Mouse (Mus musculus) MEL (cell line): ENCODE results near the gene Mrrf. TPM values are rescaled to one million over a fixed set of nuclear protein-coding genes. Genes with fewer than 3 reads are reported as not detected.
A peak's percentile ranks its signal among the peaks of the same experiment; 100 is the strongest.

Source experiments
- DNase-seq: peaks from one replicate; pipeline ENCODE4 v3.0.0; 2011; ENCODE audit warnings: low read depth, low spot score
- H3K27ac ChIP-seq: 2 replicates; pipeline ENCODE4 v1.5.1; 2012; ENCODE audit warnings: low read depth, mild to moderate bottlenecking, control low read depth, low read length, moderate library complexity; ENCODE audit not compliant: control insufficient read depth
- H3K27me3 ChIP-seq, 2 experiments: fragments of 150-350 bp in 1 of 2; sonication (generic) in 1 of 2; 2 replicates each; pipeline ENCODE4 v1.6.1; 2012; ENCODE audit warnings: low read length in 2 of 2, mild to moderate bottlenecking in 2 of 2, improper control_type of control experiment in 1 of 2, moderate library complexity in 1 of 2; ENCODE audit not compliant: insufficient read depth in 2 of 2, control insufficient read depth in 1 of 2
- H3K36me3 ChIP-seq, 2 experiments: 2 replicates each; pipeline ENCODE4 v1.6.1; 2012 to 2014; ENCODE audit warnings: low read length in 2 of 2, improper control_type of control experiment in 1 of 2, inconsistent platforms in 1 of 2, mild to moderate bottlenecking in 1 of 2; ENCODE audit not compliant: insufficient read depth in 2 of 2, control insufficient read depth in 1 of 2
- H3K4me1 ChIP-seq, 2 experiments: fragments of 150-350 bp in 1 of 2; sonication (generic) in 1 of 2; 2 replicates each; pipeline ENCODE4 v1.6.1; 2012; ENCODE audit warnings: low read length in 2 of 2, improper control_type of control experiment in 1 of 2, mild to moderate bottlenecking in 1 of 2; ENCODE audit not compliant: insufficient read depth in 2 of 2, control insufficient read depth in 1 of 2
- H3K4me3 ChIP-seq, 2 experiments: fragments of 150-350 bp in 1 of 2; sonication (generic) in 1 of 2; 2 replicates each; pipeline ENCODE4 v1.5.1; 2012; ENCODE audit warnings: low read depth in 2 of 2, low read length in 2 of 2, mild to moderate bottlenecking in 2 of 2, moderate library complexity in 2 of 2, control low read depth in 1 of 2, improper control_type of control experiment in 1 of 2; ENCODE audit not compliant: control insufficient read depth in 1 of 2, insufficient read depth in 1 of 2
- H3K79me2 ChIP-seq: 2 replicates; pipeline ENCODE4 v1.6.1; 2012; ENCODE audit warnings: mild to moderate bottlenecking, low read length, moderate library complexity; ENCODE audit not compliant: control insufficient read depth, poor library complexity, insufficient read depth
- H3K9ac ChIP-seq: 2 replicates; pipeline ENCODE4 v1.6.1; 2012; ENCODE audit warnings: low read depth, mild to moderate bottlenecking, control low read depth, low read length, moderate library complexity; ENCODE audit not compliant: control insufficient read depth, poor library complexity, severe bottlenecking
- H3K9me3 ChIP-seq: fragments of 150-350 bp; sonication (generic); replicated peaks from 2 replicates; pipeline ENCODE4 v1.6.1; 2012; ENCODE audit warnings: mild to moderate bottlenecking, low read length, improper control_type of control experiment, moderate library complexity; ENCODE audit not compliant: insufficient read depth
- CHD1 ChIP-seq: IDR thresholded peaks from 2 replicates; pipeline ENCODE4 v1.6.1; 2012; ENCODE audit warnings: low read depth, mild to moderate bottlenecking, inconsistent platforms, low read length, improper control_type of control experiment
- E2F4 ChIP-seq: IDR thresholded peaks from 2 replicates; pipeline ENCODE4 v1.6.1; 2011; ENCODE audit warnings: low read depth, low read length, improper control_type of control experiment, borderline replicate concordance
- JUND ChIP-seq: IDR thresholded peaks from 2 replicates; pipeline ENCODE4 v1.6.1; 2011; ENCODE audit warnings: low read depth, mild to moderate bottlenecking, improper control_type of control experiment, low read length
- MAX ChIP-seq: IDR thresholded peaks from 2 replicates; pipeline ENCODE4 v1.6.1; 2011; ENCODE audit warnings: low read length, improper control_type of control experiment
- MAZ ChIP-seq: IDR thresholded peaks from 2 replicates; pipeline ENCODE4 v1.6.1; 2012; ENCODE audit warnings: low read depth, mild to moderate bottlenecking, inconsistent platforms, low read length, improper control_type of control experiment
- MEF2A ChIP-seq: IDR thresholded peaks from 2 replicates; pipeline ENCODE4 v1.6.1; 2014; ENCODE audit warnings: low read depth, mild to moderate bottlenecking, inconsistent platforms, low read length, improper control_type of control experiment; ENCODE audit not compliant: poor library complexity, insufficient replicate concordance, severe bottlenecking; ENCODE audit errors: extremely low read depth
- MXI1 ChIP-seq: IDR thresholded peaks from 2 replicates; pipeline ENCODE4 v1.6.1; 2011; ENCODE audit warnings: mild to moderate bottlenecking, low read depth, low read length, improper control_type of control experiment
- MYC ChIP-seq: IDR thresholded peaks from 2 replicates; pipeline ENCODE4 v1.6.1; 2011; ENCODE audit warnings: low read depth, mild to moderate bottlenecking, low read length, improper control_type of control experiment, moderate library complexity
- NRF1 ChIP-seq: IDR thresholded peaks from 2 replicates; pipeline ENCODE4 v1.6.1; 2014; ENCODE audit warnings: low read depth, mild to moderate bottlenecking, inconsistent platforms, low read length, improper control_type of control experiment, moderate library complexity; ENCODE audit not compliant: poor library complexity, insufficient read depth, severe bottlenecking
- POLR2A ChIP-seq, 2 experiments: IDR thresholded peaks; 2 replicates each; pipeline ENCODE4 v1.6.1; 2011 to 2012; ENCODE audit warnings: low read length in 2 of 2, mild to moderate bottlenecking in 2 of 2, control low read depth in 1 of 2, improper control_type of control experiment in 1 of 2, low read depth in 1 of 2, moderate library complexity in 1 of 2; ENCODE audit not compliant: control insufficient read depth in 1 of 2, insufficient read depth in 1 of 2, poor library complexity in 1 of 2
- POLR2AphosphoS5 ChIP-seq: IDR thresholded peaks from 2 replicates; pipeline ENCODE4 v1.6.1; 2012; ENCODE audit warnings: low read depth, borderline replicate concordance, mild to moderate bottlenecking, inconsistent platforms, low read length, moderate library complexity, mixed read lengths
- RAD21 ChIP-seq: IDR thresholded peaks from 2 replicates; pipeline ENCODE4 v1.6.1; 2011; ENCODE audit warnings: mild to moderate bottlenecking, low read depth, low read length, improper control_type of control experiment
- RCOR1 ChIP-seq: IDR thresholded peaks from 2 replicates; pipeline ENCODE4 v1.6.1; 2012; ENCODE audit warnings: low read depth, mild to moderate bottlenecking, inconsistent platforms, low read length, improper control_type of control experiment
- SMC3 ChIP-seq: IDR thresholded peaks from 2 replicates; pipeline ENCODE4 v1.6.1; 2011; ENCODE audit warnings: low read depth, low read length, improper control_type of control experiment
- TAL1 ChIP-seq: IDR thresholded peaks from 2 replicates; pipeline ENCODE4 v1.6.1; 2012; ENCODE audit warnings: mild to moderate bottlenecking, inconsistent platforms, low read length, moderate library complexity, mixed read lengths
- TCF12 ChIP-seq: IDR thresholded peaks from 2 replicates; pipeline ENCODE4 v1.6.1; 2014; ENCODE audit warnings: low read depth, mild to moderate bottlenecking, inconsistent platforms, low read length, improper control_type of control experiment, moderate library complexity
- USF2 ChIP-seq, 2 experiments: IDR thresholded peaks; 2 replicates each; pipeline ENCODE4 v1.6.1; 2011 to 2012; ENCODE audit warnings: improper control_type of control experiment in 2 of 2, low read length in 2 of 2, borderline replicate concordance in 1 of 2, inconsistent platforms in 1 of 2, low read depth in 1 of 2, mild to moderate bottlenecking in 1 of 2; ENCODE audit not compliant: insufficient read depth in 1 of 2
- ZKSCAN1 ChIP-seq: IDR thresholded peaks from 2 replicates; pipeline ENCODE4 v1.6.1; 2012; ENCODE audit warnings: low read depth, mild to moderate bottlenecking, inconsistent platforms, low read length, improper control_type of control experiment, moderate library complexity
- ZNF384 ChIP-seq: IDR thresholded peaks from 2 replicates; pipeline ENCODE4 v1.6.1; 2012; ENCODE audit warnings: low read depth, mild to moderate bottlenecking, inconsistent platforms, low read length, improper control_type of control experiment
- polyA plus RNA-seq, 2 experiments: library from polyadenylated mRNA; stranded (reverse) in 1 of 2; unstranded in 1 of 2; fragments of >175 nt in 1 of 2; fragments of >200 nt in 1 of 2; gene quantifications; 2 replicates each; pipeline versions ENCODE4 v1.2.1 to v1.2.4; 2012; ENCODE audit warnings: low replicate concordance in 2 of 2, low read depth in 1 of 2; ENCODE audit not compliant: insufficient read length in 2 of 2, insufficient read depth in 1 of 2, missing spikeins in 1 of 2
- total RNA-seq: library from RNA; depleted of rRNA; stranded (reverse); fragments of 300-350 nt; gene quantifications from 2 replicates; pipeline ENCODE4 v1.2.3, GENCODE M21; 2012

The Mrrf gene
- total and polyA plus RNA-seq, 3 experiments = 28.0 to 31.2 TPM; not detected in 1

- H3K79me2 ChIP-seq = no peaks in the 10 kb centered on the region; the same call in 1 of the 2 replicates
- H3K27ac ChIP-seq = no peak overlapping the region
- no peak overlapping the region for H3K4me3 ChIP-seq
- no peak overlapping the region for H3K9ac ChIP-seq
- H3K27me3 ChIP-seq = no peaks in the 10 kb centered on the region
- H3K4me1 ChIP-seq = peaks cover 5 to 41% of the 10 kb centered on the region in 2 experiments
- DNase-seq = no peak
- no peaks in the 10 kb centered on the region for H3K9me3 ChIP-seq
- peaks cover 0 to 14% of the 10 kb centered on the region in 2 experiments; a peak in 2 of 4 replicates for H3K36me3 ChIP-seq
- TF ChIP-seq NRF1 = no peak
- no peak for TF ChIP-seq MXI1
- TF ChIP-seq TCF12 = no peak
- no peak for TF ChIP-seq ZNF384
- no peak for TF ChIP-seq MAZ
- no peak for TF ChIP-seq JUND
- no peak for TF ChIP-seq POLR2AphosphoS5
- TF ChIP-seq TAL1 = no peak
- no peak for TF ChIP-seq RAD21
- no peak for TF ChIP-seq MEF2A
- TF ChIP-seq RCOR1 = no peak
- no peak for TF ChIP-seq ZKSCAN1
- TF ChIP-seq MAX = no peak
- no peak for TF ChIP-seq POLR2A (IDR thresholded peaks at IDR 0.05; ENCODE audit: control insufficient read depth in 1 of 2, insufficient read depth in 1 of 2, low read depth in 1 of 2, low read length in 2 of 2, poor library complexity in 1 of 2)
Observed at GRCm38 (mm10) chr2:36200813-36201212, 64.6 kb downstream of the Mrrf start.

DNA sequence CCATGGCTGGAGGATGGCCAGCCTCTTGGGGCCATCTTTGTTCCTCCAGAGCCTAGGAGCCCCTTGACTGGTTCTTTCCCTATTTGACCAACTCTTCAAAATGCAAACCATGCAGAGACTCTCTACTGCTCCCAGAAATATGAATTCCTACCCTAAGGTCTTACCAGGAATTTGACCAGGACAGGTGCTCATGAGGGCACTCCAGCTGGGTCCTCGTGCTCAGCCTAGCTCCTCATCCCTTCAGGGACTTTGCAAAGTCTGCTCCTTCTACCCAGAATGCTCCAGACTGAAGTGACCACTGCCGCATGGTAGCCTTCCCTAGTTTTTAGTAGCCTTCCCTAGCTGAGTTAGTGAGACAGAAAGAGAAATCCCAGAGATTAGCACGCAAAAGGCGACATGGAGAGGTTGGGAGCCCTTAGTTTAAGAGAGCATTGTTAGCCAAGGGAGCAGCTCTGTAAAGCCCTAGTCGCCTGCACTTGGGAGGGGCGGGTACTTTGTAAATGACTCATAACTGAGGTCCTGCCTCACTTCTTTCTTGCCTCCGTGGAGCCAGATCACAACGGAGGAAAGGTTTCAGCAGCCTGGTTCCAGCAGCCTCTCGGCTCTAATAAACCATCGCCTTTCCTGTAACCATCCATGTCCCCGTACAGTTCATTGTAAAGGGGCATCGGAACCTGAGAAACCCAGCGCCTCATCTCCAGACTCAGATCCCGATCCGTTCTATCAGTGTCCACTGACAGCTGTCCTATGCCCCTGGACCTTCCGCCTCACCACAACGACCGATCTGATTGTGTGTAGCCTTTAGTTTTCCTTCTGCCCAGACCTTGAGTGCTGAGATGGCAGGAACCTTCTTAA is 65.8 kb downstream of the Mrrf start:
- Histone ChIP-seq H3K79me2 (no peaks in the 10 kb centered on the region; the same call in 1 of the 2 replicates), H3K27me3 (no peaks in the 10 kb centered on the region), H3K36me3 (peaks cover 0 to 14% of the 10 kb centered on the region in 2 experiments; a peak in 2 of 4 replicates), H3K9me3 (no peaks in the 10 kb centered on the region), H3K9ac (no peak overlapping the region), H3K4me3 (no peak overlapping the region), H3K27ac (no peak overlapping the region), H3K4me1 (peaks cover 5 to 46% of the 10 kb centered on the region in 2 experiments)
- DNase-seq = peak; percentile 51
- no peak for TF ChIP-seq MYC
- no peak for TF ChIP-seq CHD1
- no peak for TF ChIP-seq POLR2AphosphoS5
- no peak for TF ChIP-seq SMC3
- TF ChIP-seq USF2 (IDR thresholded peaks at IDR 0.05; ENCODE audit: borderline replicate concordance in 1 of 2, insufficient read depth in 1 of 2, low read depth in 1 of 2, low read length in 2 of 2) = no peak
- no peak for TF ChIP-seq JUND
- no peak for TF ChIP-seq ZNF384
- TF ChIP-seq ZKSCAN1 = no peak
- no peak for TF ChIP-seq E2F4
